Mouse (Mus musculus) myocyte (in vitro differentiated cells): ENCODE data around the gene Impdh1. TPM values are rescaled to one million over a fixed set of nuclear protein-coding genes. Genes with fewer than 3 reads are reported as not detected.
A peak's percentile ranks its signal among the peaks of the same experiment; 100 is the strongest.

Experiments
- H3K27me3 ChIP-seq: one replicate; pipeline ENCODE4 v1.6.1; 2011; ENCODE audit not compliant: control insufficient read depth, insufficient read depth, insufficient read length
- H3K36me3 ChIP-seq: one replicate; pipeline ENCODE4 v1.6.1; 2011; ENCODE audit not compliant: control insufficient read depth, insufficient read depth
- H3K4me2 ChIP-seq: one replicate; pipeline ENCODE4 v1.6.1; 2011; ENCODE audit warnings: low read depth, control low read depth
- H3K4me3 ChIP-seq: one replicate; pipeline ENCODE4 v1.5.1; 2011; ENCODE audit warnings: mild to moderate bottlenecking, control low read depth, moderate library complexity
- H3K79me2 ChIP-seq: one replicate; pipeline ENCODE4 v1.6.1; 2011; ENCODE audit not compliant: control insufficient read depth, insufficient read depth
- H3ac ChIP-seq: one replicate; pipeline ENCODE4 v1.6.1; 2011; ENCODE audit not compliant: control insufficient read depth, insufficient read length
- CEBPB ChIP-seq: IDR thresholded peaks from 2 replicates; pipeline ENCODE4 v1.6.1; 2011; ENCODE audit warnings: mild to moderate bottlenecking, moderate library complexity; ENCODE audit not compliant: poor library complexity, insufficient read depth, severe bottlenecking
- E2F4 ChIP-seq: IDR thresholded peaks from one replicate; pipeline ENCODE4 v1.6.1; 2011; ENCODE audit warnings: mild to moderate bottlenecking, control low read depth, moderate library complexity; ENCODE audit not compliant: insufficient read depth
- MAX ChIP-seq: IDR thresholded peaks from one replicate; pipeline ENCODE4 v1.6.1; 2011; ENCODE audit warnings: low read depth, mild to moderate bottlenecking, control low read depth
- MYOD1 ChIP-seq, 3 experiments: IDR thresholded peaks; one replicate each; pipeline ENCODE4 v1.6.1; 2011; ENCODE audit warnings: control low read depth in 2 of 3, low read depth in 2 of 3, mild to moderate bottlenecking in 2 of 3, moderate library complexity in 1 of 3; ENCODE audit not compliant: insufficient read length in 2 of 3, control insufficient read depth in 1 of 3
- MYOG ChIP-seq, 3 experiments: IDR thresholded peaks; one replicate each; pipeline ENCODE4 v1.6.1; 2011; ENCODE audit warnings: control low read depth in 2 of 3, low read depth in 2 of 3, mild to moderate bottlenecking in 2 of 3; ENCODE audit not compliant: insufficient read length in 2 of 3, control insufficient read depth in 1 of 3, insufficient read depth in 1 of 3
- POLR2A ChIP-seq: IDR thresholded peaks from one replicate; pipeline ENCODE4 v1.6.1; 2011; ENCODE audit warnings: low read depth, mild to moderate bottlenecking, control low read depth, moderate library complexity; ENCODE audit not compliant: insufficient read length
- POLR2AphosphoS2 ChIP-seq: IDR thresholded peaks from one replicate; pipeline ENCODE4 v1.6.1; 2011; ENCODE audit warnings: low read depth, control low read depth; ENCODE audit not compliant: insufficient read length
- REST ChIP-seq: IDR thresholded peaks from one replicate; pipeline ENCODE4 v1.6.1; 2011; ENCODE audit warnings: mild to moderate bottlenecking, control low read depth, moderate library complexity; ENCODE audit not compliant: insufficient read depth, insufficient read length
- SRF ChIP-seq: IDR thresholded peaks from one replicate; pipeline ENCODE4 v1.6.1; 2011; ENCODE audit warnings: low read depth; ENCODE audit not compliant: control insufficient read depth, insufficient read length
- TCF12 ChIP-seq: IDR thresholded peaks from one replicate; pipeline ENCODE4 v1.6.1; 2011; ENCODE audit warnings: mild to moderate bottlenecking, control low read depth; ENCODE audit not compliant: poor library complexity, insufficient read depth, severe bottlenecking
- TCF3 ChIP-seq: IDR thresholded peaks from one replicate; pipeline ENCODE4 v1.6.1; 2011; ENCODE audit warnings: low read depth, control low read depth; ENCODE audit not compliant: insufficient read length
- USF1 ChIP-seq: IDR thresholded peaks from one replicate; pipeline ENCODE4 v1.6.1; 2011; ENCODE audit warnings: low read depth, mild to moderate bottlenecking, control low read depth, moderate library complexity
- polyA plus RNA-seq: library from polyadenylated mRNA; unstranded; fragments of >200 nt; fragmentation: generic; extraction: Trizol; gene quantifications from one replicate; pipeline ENCODE4 v1.2.1, GENCODE M21; 2012; ENCODE audit warnings: missing spikeins

Impdh1 gene
- polyA plus RNA-seq: 78.6 TPM

- H3K4me3 ChIP-seq: peak within 1 kb of the TSS; percentile 42
- peak within 1 kb of the TSS; percentile 26 for H3ac ChIP-seq
- peak within 1 kb of the TSS; percentile 91 for H3K4me2 ChIP-seq
- no peaks in the 10 kb centered on the region for H3K27me3 ChIP-seq
- H3K36me3 ChIP-seq: no peaks in the 10 kb centered on the region
- H3K79me2 ChIP-seq: no peaks in the 10 kb centered on the region
- TF ChIP-seq POLR2A (peak; percentile 72), E2F4 (no peak), POLR2AphosphoS2 (peak; percentile 29)
Observed at GRCm38 (mm10) chr6:29215881-29216501, at the start of gene Impdh1. Gene Impdh1 (minus strand): TSS chr6:29216364.

GRCm38 (mm10) chr6:29264456-29264781 is 48.3 kb upstream of the Impdh1 start:
- no peak overlapping the region for H3K4me3 ChIP-seq
- H3K36me3 ChIP-seq: no peaks in the 10 kb centered on the region
- TF ChIP-seq POLR2A: no peak
- TF ChIP-seq CEBPB: no peak
- TF ChIP-seq USF1: no peak
- TF ChIP-seq E2F4: no peak
- TF ChIP-seq TCF12: no peak
- TF ChIP-seq SRF: no peak
- TF ChIP-seq POLR2AphosphoS2: no peak
- TF ChIP-seq MYOD1 (IDR thresholded peaks at IDR 0.05; ENCODE audit: control insufficient read depth in 1 of 3, insufficient read length in 2 of 3, low read depth in 2 of 3): no peak
- no peak for TF ChIP-seq MAX
- TF ChIP-seq MYOG (IDR thresholded peaks at IDR 0.05; ENCODE audit: control insufficient read depth in 1 of 3, insufficient read depth in 1 of 3, insufficient read length in 2 of 3, low read depth in 2 of 3): no peak
- no peak for TF ChIP-seq REST
- no peak overlapping the region for H3ac ChIP-seq
- no peaks in the 10 kb centered on the region for H3K27me3 ChIP-seq
- H3K4me2 ChIP-seq: no peak overlapping the region
- H3K79me2 ChIP-seq: no peaks in the 10 kb centered on the region

- no peak overlapping the region for H3ac ChIP-seq
- no peaks in the 10 kb centered on the region for H3K27me3 ChIP-seq
- no peak for TF ChIP-seq USF1
- no peak for TF ChIP-seq E2F4
- TF ChIP-seq POLR2AphosphoS2: no peak
- TF ChIP-seq POLR2A: no peak
- no peak for TF ChIP-seq MYOD1 (IDR thresholded peaks at IDR 0.05; ENCODE audit: control insufficient read depth in 1 of 3, insufficient read length in 2 of 3, low read depth in 2 of 3)
- no peak for TF ChIP-seq CEBPB
- TF ChIP-seq REST: no peak
- TF ChIP-seq TCF3: no peak
- TF ChIP-seq SRF: no peak
- TF ChIP-seq MAX: no peak
- H3K36me3 ChIP-seq: no peaks in the 10 kb centered on the region
- no peak overlapping the region for H3K4me3 ChIP-seq
- no peak overlapping the region for H3K4me2 ChIP-seq
- H3K79me2 ChIP-seq: no peaks in the 10 kb centered on the region
Observed at GRCm38 (mm10) chr6:29263650-29264455, 47.7 kb upstream of the Impdh1 start.

GRCm38 (mm10) chr6:29261831-29262230 is 45.7 kb upstream of the Impdh1 start:
- H3K27me3 ChIP-seq: no peaks in the 10 kb centered on the region
- no peak overlapping the region for H3ac ChIP-seq
- H3K36me3 ChIP-seq: no peaks in the 10 kb centered on the region
- no peak for TF ChIP-seq MYOG (IDR thresholded peaks at IDR 0.05; ENCODE audit: control insufficient read depth in 1 of 3, insufficient read depth in 1 of 3, insufficient read length in 2 of 3, low read depth in 2 of 3)
- TF ChIP-seq POLR2A: no peak
- TF ChIP-seq TCF12: no peak
- TF ChIP-seq TCF3: no peak
- TF ChIP-seq E2F4: no peak
- no peak for TF ChIP-seq CEBPB
- no peak for TF ChIP-seq MYOD1 (IDR thresholded peaks at IDR 0.05; ENCODE audit: control insufficient read depth in 1 of 3, insufficient read length in 2 of 3, low read depth in 2 of 3)
- TF ChIP-seq USF1: no peak
- TF ChIP-seq MAX: no peak
- no peak for TF ChIP-seq REST
- TF ChIP-seq POLR2AphosphoS2: no peak
- no peak for TF ChIP-seq SRF
- H3K79me2 ChIP-seq: no peaks in the 10 kb centered on the region
- H3K4me2 ChIP-seq: no peak overlapping the region
- H3K4me3 ChIP-seq: no peak overlapping the region
